Mouse (Mus musculus) adrenal gland, postnatal 14 days (tissue): ENCODE results near the gene Nprl2. TPM values are rescaled to one million over a fixed set of nuclear protein-coding genes. Genes with fewer than 3 reads are reported as not detected.

Experiments
- DNase-seq: peaks from one replicate; pipeline ENCODE4 v3.0.0; 2021; ENCODE audit warnings: mixed read lengths
- total RNA-seq: library from RNA; stranded (reverse); gene quantifications from 2 replicates; pipeline ENCODE4 v1.2.3, GENCODE M21; 2021

The Nprl2 gene
- total RNA-seq, 1 experiment from 2014 or later = 21.5 TPM

DNA sequence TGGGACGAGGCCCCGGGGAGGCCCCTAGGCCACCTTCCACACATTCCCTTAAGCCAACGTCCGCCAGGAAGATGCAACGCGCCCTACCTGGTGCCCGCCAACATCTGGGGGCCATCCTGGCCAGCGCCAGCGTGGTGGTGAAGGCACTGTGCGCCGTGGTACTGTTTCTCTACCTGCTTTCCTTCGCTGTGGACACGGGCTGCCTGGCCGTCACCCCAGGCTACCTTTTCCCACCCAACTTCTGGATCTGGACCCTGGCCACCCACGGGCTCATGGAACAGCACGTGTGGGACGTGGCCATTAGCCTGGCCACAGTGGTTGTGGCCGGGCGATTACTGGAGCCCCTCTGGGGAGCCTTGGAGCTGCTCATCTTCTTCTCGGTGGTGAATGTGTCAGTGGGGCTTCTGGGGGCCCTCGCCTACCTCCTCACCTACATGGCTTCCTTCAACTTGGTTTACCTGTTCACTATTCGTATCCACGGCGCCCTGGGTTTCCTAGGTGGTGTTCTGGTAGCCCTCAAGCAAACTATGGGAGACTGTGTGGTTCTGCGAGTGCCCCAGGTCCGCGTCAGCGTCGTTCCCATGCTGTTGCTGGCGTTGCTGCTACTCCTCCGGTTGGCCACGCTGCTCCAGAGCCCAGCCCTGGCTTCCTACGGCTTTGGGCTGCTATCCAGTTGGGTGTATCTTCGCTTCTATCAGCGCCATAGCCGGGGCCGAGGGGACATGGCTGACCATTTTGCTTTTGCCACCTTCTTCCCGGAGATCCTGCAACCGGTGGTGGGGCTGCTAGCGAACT, 7.4 kb upstream of the Nprl2 start:
- peak; percentile 68 for DNase-seq

DNA sequence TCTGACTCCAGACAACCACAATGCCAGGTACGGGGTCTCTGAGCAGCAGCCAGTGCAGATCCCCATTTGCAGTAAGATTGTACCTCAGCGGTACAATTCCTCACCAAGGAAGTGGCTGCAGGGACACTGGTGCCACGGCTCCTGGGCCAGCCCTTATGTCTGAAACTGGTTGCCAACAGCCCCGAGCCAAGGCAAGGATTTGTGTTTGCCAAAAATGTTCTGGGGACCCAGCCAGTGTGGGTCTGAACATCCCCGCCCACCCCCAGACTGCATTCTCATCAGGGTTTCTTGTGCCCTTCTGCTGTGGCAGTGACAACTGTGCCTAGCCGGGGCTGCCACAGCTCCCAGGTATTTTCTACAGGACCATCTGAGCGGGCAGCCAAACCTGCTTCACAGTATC, 3.8 kb upstream of the Nprl2 start:
- no peak for DNase-seq

GRCm38 (mm10) chr9:107538711-107539110, 3.3 kb upstream of the Nprl2 start:
- DNase-seq = no peak

- DNase-seq = no peak
Observed at GRCm38 (mm10) chr9:107539940-107540339, 2.1 kb upstream of the Nprl2 start.

GRCm38 (mm10) chr9:107540420-107540819, 1.6 kb upstream of the Nprl2 start:
- DNase-seq = peak; percentile 41

GRCm38 (mm10) chr9:107541005-107541404, 1.0 kb upstream of the Nprl2 start:
- no peak for DNase-seq

- no peak for DNase-seq
Observed at GRCm38 (mm10) chr9:107542352-107542686, 293 bp downstream of the Nprl2 start.

DNA sequence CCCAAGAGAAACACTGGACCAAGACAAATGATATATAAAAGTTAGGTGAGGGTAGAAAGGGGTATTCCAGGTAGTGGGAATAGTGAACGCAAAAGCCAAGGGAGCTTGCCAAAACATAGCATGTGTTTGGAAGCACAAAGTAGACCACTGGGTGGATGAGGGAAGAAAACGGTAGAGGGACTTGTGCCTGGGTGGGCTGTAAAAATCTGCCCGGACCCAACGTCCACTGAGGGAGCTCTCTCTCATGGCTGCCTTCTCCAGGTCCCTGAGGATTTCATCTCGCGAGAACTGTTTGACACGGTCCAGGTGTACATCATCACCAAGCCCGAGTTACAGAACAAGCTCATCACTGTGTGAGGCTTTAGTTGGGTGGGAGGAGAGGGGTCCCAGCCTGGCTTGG, 695 bp downstream of the Nprl2 start:
- no peak for DNase-seq

DNA sequence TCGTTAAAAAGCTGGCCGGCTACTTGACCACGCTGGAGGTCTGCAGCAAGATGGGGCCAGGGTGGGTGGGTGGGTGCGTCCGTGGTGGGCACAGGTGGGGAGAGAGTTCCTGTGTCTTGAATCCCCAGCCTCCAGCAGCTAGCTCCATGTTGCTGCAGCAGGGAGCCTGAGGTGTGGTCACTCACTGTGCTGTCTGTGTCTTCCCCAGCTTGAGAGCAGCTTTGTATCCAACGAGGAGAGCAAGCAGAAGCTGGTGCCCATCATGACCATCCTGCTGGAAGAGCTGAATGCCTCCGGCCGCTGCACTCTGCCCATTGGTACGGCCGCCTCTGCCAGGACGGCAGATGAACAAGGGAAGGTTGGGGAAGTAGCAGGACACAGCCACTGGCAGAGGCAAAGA, 1.3 kb downstream of the Nprl2 start:
- DNase-seq = no peak

GRCm38 (mm10) chr9:107544196-107544700, 2.2 kb downstream of the Nprl2 start:
- no peak for DNase-seq

DNA sequence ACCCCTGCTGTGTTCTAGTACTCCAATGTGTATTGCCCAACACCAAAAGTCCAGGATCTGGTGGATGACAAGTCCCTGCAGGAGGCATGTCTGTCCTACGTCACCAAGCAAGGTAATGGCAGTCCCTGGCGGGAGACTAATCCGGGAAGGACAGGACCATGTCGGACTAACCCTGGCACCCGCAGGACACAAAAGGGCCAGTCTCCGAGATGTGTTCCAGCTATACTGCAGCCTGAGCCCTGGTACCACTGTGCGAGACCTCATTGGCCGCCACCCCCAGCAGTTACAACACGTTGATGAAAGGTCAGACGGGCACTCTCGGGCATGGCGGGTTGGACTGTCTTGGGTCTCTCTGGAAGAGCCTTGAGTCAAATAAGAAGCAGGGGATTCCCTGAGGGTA, 2.7 kb downstream of the Nprl2 start:
- no peak for DNase-seq

DNA sequence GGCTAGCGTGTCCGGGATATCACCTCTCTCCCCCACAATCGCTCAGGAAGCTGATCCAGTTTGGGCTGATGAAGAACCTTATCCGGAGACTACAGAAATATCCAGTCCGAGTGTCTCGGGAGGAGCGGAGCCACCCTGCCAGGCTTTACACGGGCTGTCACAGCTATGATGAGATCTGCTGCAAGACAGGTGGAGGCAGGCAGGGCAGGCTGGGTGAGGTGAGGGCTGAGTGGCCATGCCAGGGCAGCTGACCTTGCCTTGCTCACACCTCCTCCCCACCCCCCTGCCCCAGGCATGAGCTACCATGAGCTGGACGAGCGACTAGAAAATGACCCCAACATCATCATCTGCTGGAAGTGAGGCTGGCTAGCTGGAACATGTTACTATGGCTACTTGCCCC, 3.2 kb downstream of the Nprl2 start:
- DNase-seq = peak; percentile 7

- DNase-seq = peak; percentile 86
Observed at GRCm38 (mm10) chr9:107545602-107546001, 3.6 kb downstream of the Nprl2 start.

DNA sequence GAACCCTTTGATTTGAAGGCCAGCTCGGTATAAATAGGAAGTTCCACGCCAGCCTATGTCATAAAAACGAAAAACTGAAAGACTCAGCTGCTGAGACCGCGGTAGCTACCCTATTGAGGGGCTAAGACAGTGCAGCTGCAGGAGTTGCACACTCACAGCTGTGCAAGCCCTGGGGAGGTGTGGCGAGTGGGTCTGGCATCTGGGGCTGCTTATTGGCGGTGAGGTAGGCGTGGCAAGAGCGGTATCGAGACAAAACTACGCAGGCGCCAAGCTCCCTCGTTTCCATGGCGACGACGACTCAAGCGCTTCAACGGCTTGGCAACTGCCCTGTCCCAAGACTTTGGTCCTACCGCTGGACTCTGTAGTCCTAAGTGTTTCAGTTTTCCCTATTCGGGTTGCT, 5.0 kb downstream of the Nprl2 start, which contains the start of gene Zmynd10:
Zmynd10 (plus strand) TSS at position 273 of the 400 bp plus-strand sequence.
- peak; percentile 96 for DNase-seq

DNA sequence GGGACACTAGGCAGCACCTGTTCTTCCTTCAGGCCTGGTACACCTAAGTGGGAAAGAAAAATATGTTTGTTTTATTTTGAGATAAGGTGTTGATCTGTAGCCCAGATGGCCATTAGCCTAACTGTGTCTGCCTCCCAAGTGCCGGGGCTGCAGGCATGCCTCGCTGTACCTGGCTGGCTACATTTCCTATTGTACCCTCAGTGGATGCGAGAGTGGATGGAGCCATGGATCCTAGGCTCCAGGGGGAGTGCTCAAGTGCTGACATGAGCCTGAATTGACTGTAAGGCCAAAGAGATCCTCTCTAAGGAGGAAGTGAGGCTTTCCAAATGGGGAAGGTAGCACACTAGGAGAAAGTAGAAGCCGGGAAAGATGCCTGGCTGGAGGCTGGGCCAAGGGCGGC, 5.9 kb downstream of the Nprl2 start:
- DNase-seq = no peak

DNA sequence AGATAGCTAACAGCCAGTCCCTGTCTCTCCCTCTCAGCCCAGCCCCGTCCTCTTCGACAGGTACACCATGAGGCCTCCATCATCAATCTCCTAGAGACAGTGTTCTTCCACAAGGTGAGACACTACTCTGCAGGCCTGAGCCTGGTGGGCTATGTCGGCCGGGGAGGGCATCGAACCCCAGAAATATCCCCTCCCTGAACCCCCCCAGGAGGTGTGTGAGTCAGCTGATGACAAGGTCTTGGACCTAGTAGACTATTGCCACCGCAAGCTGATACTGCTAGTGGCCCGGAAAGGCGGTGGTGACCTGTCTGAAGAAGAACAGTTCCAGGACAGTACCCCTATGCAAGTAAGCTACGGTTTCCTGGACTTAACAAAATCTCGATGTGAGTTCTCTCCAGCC, 6.8 kb downstream of the Nprl2 start:
- no peak for DNase-seq

- no peak for DNase-seq
Observed at GRCm38 (mm10) chr9:107549297-107550074, 7.5 kb downstream of the Nprl2 start.

- no peak for DNase-seq
Observed at GRCm38 (mm10) chr9:107550491-107551116, 8.6 kb downstream of the Nprl2 start.

DNA sequence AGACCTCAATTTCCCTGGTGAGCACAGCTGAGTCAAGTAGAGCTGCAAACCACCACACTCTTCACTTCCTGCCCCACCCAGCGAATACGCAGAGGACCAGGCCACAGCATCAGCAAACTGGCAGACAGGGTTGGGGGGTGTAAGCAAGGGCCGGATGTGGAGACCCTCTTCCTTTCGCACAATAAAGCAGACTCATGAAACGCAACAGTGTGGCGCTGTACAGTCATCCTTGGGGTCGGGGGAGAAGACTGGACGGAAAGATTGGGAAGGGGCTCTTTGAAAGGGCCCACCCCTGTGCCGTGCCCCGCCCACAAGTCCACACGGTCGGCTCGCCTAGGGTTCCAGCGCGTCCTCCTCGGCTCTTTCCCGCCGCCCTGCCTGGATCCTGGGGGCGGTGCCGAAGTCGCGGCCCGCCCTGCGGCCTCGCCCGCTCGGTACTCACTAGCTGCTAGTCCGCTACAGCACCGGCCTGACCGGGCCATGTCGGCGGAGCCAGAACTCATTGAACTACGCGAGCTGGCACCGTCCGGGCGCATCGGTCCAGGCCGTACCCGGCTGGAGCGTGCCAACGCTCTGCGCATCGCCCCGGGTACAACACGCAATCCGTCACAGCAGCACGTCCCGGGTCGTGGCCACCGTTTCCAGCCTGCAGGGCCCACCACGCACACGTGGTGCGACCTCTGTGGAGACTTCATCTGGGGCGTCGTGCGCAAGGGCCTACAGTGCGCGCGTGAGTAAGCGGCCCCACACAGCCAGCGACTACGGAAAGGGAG, 9.3 kb downstream of the Nprl2 start, which contains the start of gene Rassf1:
Rassf1 (plus strand) TSS at position 439 of the 773 bp plus-strand sequence.
- DNase-seq = peak; percentile 80

GRCm38 (mm10) chr9:107551890-107552355, 9.9 kb downstream of the Nprl2 start:
- no peak for DNase-seq

- DNase-seq = no peak
Observed at GRCm38 (mm10) chr9:107552690-107553393, 10.8 kb downstream of the Nprl2 start.
